Mouse (Mus musculus): ENCODE data around the gene Wscd1. TPM values are rescaled to one million over a fixed set of nuclear protein-coding genes. Genes with fewer than 3 reads are reported as not detected.

Gene Wscd1
- polyA plus RNA-seq, 1 experiment from 2014 or later = 3.1 TPM

- Histone ChIP-seq H3K4me3 (no peak overlapping the region), H3K4me1 (peaks cover 5% of the 10 kb centered on the region), H3K9me3 (no peaks in the 10 kb centered on the region), H3K27ac (no peak overlapping the region), H3K36me3 (no peaks in the 10 kb centered on the region), H3K27me3 (ENCODE audit: insufficient read depth, poor library complexity, severe bottlenecking) (peaks cover 55% of the 10 kb centered on the region)
- 58% methylated on average over 3 of the region's 3 CpGs for WGBS
- DNase-seq (ENCODE audit: low spot score) = no peak
Measured at GRCm38 (mm10) chr11:71756325-71756724, 6.6 kb downstream of the Wscd1 start.

DNA sequence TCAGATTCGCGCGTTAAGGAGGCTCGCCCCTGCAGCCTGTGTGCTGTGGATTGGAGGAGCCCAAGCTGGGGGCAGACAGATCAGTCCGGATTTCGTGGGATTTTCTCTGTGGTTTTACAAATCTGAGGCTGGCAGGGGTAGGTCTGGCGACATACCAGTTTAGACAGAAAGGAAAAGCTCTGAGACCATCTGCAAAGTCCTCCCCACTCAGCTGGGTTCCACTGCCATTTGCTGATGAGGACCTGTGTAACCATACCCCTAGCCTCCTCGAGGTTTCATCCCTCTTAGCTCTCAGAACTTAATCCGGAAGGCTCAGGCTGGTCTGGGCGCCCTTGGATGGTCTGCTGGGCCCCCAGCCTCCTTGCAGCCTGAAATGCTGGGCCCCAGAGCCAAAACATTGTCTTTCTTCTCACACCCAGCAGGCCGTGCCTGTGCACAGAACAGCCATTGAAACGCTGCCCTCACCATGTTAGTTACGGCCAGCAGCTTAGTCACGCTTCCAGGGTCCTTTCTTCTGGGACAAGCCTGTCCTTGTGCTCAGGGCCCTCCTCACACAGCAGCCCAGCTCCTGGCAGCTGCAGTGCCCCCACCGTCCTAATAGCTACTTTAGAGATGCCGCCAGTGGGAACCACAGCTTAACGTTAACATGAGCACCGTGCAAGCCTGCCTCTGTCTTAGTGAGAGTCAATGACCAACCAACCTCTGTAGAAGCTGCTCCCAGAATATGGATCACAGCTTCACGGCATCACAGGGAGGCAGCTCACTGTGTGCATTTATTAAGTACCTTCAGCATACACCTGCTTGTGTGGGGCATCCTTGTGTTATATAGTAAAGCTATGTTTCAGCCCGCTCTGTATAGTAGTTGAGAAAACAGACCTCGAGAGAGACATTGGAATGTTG lies 8.7 kb downstream of the Wscd1 start:
- no peaks in the 10 kb centered on the region for H3K9me3 ChIP-seq
- H3K36me3 ChIP-seq = no peaks in the 10 kb centered on the region
- H3K27ac ChIP-seq = no peak overlapping the region
- no peak for DNase-seq (ENCODE audit: low spot score)
- H3K4me1 ChIP-seq = no peaks in the 10 kb centered on the region
- no peak overlapping the region for H3K4me3 ChIP-seq
- WGBS = 44% methylated on average over 21 of the region's 21 CpGs
- peaks cover 33% of the 10 kb centered on the region for H3K27me3 ChIP-seq (ENCODE audit: insufficient read depth, poor library complexity, severe bottlenecking)

- peaks cover 23% of the 10 kb centered on the region; the same call in 1 of the 2 replicates for H3K27me3 ChIP-seq (ENCODE audit: insufficient read depth, poor library complexity, severe bottlenecking)
- no peak overlapping the region for H3K27ac ChIP-seq
- no peak overlapping the region for H3K4me3 ChIP-seq
- no peaks in the 10 kb centered on the region for H3K4me1 ChIP-seq
- H3K9me3 ChIP-seq = no peaks in the 10 kb centered on the region
- DNase-seq (ENCODE audit: low spot score) = no peak
- no peaks in the 10 kb centered on the region for H3K36me3 ChIP-seq
- WGBS = 71% methylated on average over 9 of the region's 9 CpGs
Measured at GRCm38 (mm10) chr11:71760991-71761390, 11.3 kb downstream of the Wscd1 start.

DNA sequence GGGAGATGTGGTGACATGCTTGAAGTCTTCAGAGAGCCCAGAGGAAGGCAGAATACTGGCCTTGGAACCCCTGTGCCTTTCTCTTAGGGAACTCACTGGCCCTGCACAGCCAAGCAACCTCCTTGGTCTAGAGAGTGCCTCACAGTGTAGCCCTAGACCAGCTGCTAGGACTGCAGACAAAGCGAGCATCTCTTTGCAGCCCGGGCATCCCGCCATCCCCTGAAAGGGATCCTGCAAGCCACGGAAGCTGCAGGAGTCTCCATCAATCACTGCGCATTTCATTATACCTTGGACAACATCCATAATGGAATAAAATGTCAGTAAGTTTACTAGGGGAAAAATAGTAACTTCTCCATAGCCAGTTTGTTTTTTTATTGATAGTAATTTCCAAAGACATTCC lies 13.4 kb downstream of the Wscd1 start:
- no peaks in the 10 kb centered on the region for H3K36me3 ChIP-seq
- H3K4me3 ChIP-seq = no peak overlapping the region
- 45% methylated on average over 5 of the region's 5 CpGs for WGBS
- no peaks in the 10 kb centered on the region for H3K4me1 ChIP-seq
- DNase-seq (ENCODE audit: low spot score) = no peak
- H3K27ac ChIP-seq = no peak overlapping the region
- peaks cover 14% of the 10 kb centered on the region; the same call in 1 of the 2 replicates for H3K27me3 ChIP-seq (ENCODE audit: insufficient read depth, poor library complexity, severe bottlenecking)
- no peaks in the 10 kb centered on the region for H3K9me3 ChIP-seq

DNA sequence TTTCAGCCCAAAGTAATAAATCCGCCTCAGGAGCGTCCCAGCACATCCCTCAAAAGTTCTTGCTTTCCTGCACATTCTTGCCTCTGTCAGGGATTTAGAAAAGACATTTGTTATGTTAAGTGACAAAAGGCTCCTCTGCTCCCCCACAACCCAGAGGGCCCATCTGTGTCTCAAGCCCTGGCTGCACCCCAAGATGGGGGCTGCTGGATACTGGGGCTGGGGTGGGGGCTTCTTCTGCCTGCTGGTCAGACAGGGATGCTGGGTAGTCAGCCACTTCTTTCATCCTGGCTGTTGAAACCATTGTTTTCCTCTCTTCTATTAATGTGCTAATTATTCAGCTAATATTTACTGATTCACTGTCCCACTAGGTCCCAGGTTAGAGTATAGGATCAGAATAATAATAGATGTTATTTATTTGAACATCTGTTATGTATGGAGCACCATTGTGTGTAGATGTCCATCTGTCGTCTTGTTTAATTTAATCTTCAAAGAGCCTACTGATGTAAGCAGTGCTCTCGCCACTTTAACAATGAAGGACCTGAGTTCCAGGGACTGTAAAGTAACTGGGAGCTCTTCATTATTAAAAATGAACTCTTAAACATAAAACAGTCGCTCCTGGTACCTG lies 14.0 kb downstream of the Wscd1 start:
- H3K27me3 ChIP-seq (ENCODE audit: insufficient read depth, poor library complexity, severe bottlenecking) = peaks cover 14% of the 10 kb centered on the region; the same call in 1 of the 2 replicates
- WGBS = 58% methylated on average over 5 of the region's 5 CpGs

GRCm38 (mm10) chr11:71764743-71765142 lies 15.0 kb downstream of the Wscd1 start:
- H3K36me3 ChIP-seq = no peaks in the 10 kb centered on the region
- DNase-seq (ENCODE audit: low spot score) = no peak
- H3K9me3 ChIP-seq = no peaks in the 10 kb centered on the region
- H3K27ac ChIP-seq = no peak overlapping the region
- H3K27me3 ChIP-seq (ENCODE audit: insufficient read depth, poor library complexity, severe bottlenecking) = peaks cover 9% of the 10 kb centered on the region; the same call in 1 of the 2 replicates
- H3K4me1 ChIP-seq = no peaks in the 10 kb centered on the region
- WGBS = 45% methylated on average over 2 of the region's 2 CpGs
- no peak overlapping the region for H3K4me3 ChIP-seq

More for the DNA sequence above, 14.0 kb downstream of the Wscd1 start:
- H3K4me3 ChIP-seq = no peak overlapping the region
- no peak for DNase-seq (ENCODE audit: low spot score)
- H3K9me3 ChIP-seq = no peaks in the 10 kb centered on the region
- no peak overlapping the region for H3K27ac ChIP-seq
- no peaks in the 10 kb centered on the region for H3K36me3 ChIP-seq
- H3K4me1 ChIP-seq = no peaks in the 10 kb centered on the region

- 0 out of 2 replicates have a peak, but pooled peaks cover 7% of the 10 kb centered on the region for H3K27me3 ChIP-seq (ENCODE audit: insufficient read depth, poor library complexity, severe bottlenecking)
- no peak overlapping the region for H3K4me3 ChIP-seq
- H3K9me3 ChIP-seq = no peaks in the 10 kb centered on the region
- WGBS = 40% methylated on average over 6 of the region's 6 CpGs
- no peaks in the 10 kb centered on the region for H3K36me3 ChIP-seq
- no peak for DNase-seq (ENCODE audit: low spot score)
- H3K27ac ChIP-seq = no peak overlapping the region
- H3K4me1 ChIP-seq = no peaks in the 10 kb centered on the region
Measured at GRCm38 (mm10) chr11:71765335-71765734, 15.6 kb downstream of the Wscd1 start.

DNA sequence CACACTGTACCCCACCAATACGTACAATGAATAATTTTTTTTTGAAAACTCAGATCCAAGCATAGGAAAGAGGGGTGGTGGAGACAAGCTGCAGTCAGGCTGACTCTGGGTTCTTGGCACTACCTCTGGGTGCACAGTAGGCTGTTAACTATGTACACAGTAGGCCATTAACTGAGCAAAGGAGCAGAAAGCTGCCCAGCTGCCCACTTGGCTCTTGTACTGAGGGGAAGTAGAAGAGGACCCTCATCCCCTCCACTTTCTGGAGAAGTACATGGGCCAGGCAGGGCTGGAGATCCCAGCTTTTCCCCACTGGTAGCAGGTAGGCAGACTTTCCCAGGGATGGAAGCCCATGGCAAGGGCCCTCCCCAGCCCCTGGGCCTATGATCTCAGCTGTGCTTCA lies 16.7 kb downstream of the Wscd1 start:
- H3K36me3 ChIP-seq = no peaks in the 10 kb centered on the region
- H3K27ac ChIP-seq = no peak overlapping the region
- 0 out of 2 replicates have a peak, but pooled peaks cover 13% of the 10 kb centered on the region for H3K27me3 ChIP-seq (ENCODE audit: insufficient read depth, poor library complexity, severe bottlenecking)
- H3K9me3 ChIP-seq = no peaks in the 10 kb centered on the region
- H3K4me3 ChIP-seq = no peak overlapping the region
- DNase-seq (ENCODE audit: low spot score) = no peak
- 86% methylated on average over 1 of the region's 1 CpGs for WGBS
- no peaks in the 10 kb centered on the region for H3K4me1 ChIP-seq

DNA sequence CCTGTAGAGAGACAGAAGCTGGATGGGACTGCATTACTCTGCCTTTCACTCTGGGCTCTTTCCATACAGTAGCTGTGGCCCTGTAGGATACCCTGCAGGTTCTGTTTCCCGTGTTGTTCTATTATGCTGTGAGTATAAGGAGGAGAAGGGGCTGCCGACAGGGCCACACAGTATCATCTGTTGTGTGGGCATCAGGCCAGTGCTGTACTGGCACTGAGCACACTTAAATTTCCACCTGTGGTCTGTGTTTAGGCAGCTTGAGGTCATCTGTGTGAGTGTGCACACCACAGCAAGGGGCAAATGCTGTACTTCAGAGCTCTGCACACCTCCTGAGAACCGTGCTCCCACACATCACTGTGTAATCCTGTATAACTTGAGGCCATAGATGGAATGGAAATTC lies 18.0 kb downstream of the Wscd1 start:
- Histone ChIP-seq H3K9me3 (no peaks in the 10 kb centered on the region), H3K27me3 (ENCODE audit: insufficient read depth, poor library complexity, severe bottlenecking) (0 out of 2 replicates have a peak, but pooled peaks cover 17% of the 10 kb centered on the region)
- 88% methylated on average over 3 of the region's 3 CpGs for WGBS

GRCm38 (mm10) chr11:71769744-71770143 lies 20.0 kb downstream of the Wscd1 start:
- Histone ChIP-seq H3K4me1 (peaks cover 18% of the 10 kb centered on the region), H3K36me3 (no peaks in the 10 kb centered on the region), H3K9me3 (no peaks in the 10 kb centered on the region), H3K27ac (no peak overlapping the region; the same call in 1 of the 2 replicates), H3K27me3 (ENCODE audit: insufficient read depth, poor library complexity, severe bottlenecking) (peaks cover 23% of the 10 kb centered on the region), H3K4me3 (no peak overlapping the region)
- no peak for DNase-seq (ENCODE audit: low spot score)
- WGBS = 59% methylated on average over 8 of the region's 8 CpGs

More for the DNA sequence above, 18.0 kb downstream of the Wscd1 start:
- Histone ChIP-seq H3K4me3 (no peak overlapping the region), H3K27ac (no peak overlapping the region), H3K36me3 (no peaks in the 10 kb centered on the region), H3K4me1 (peaks cover 8% of the 10 kb centered on the region)
- no peak for DNase-seq (ENCODE audit: low spot score)

DNA sequence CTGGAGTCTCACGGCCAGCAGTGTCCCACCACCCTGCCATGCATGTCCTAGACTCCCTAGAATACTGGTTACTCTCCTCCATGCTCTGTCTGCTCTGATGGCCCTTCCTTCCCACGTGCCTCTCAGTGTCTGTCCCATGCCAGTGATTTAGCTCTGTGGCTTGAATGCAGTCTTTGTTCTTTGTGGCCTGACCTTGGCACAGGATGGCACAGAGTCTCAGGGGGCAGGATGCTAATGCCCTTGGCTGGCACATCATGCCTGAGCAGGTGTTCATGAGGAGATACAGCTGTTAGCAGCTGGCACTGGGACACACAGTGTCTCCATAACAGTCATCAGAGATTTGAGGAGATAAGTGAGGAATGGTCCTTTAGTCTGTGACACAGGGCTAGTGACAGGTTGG lies 20.8 kb downstream of the Wscd1 start:
- no peaks in the 10 kb centered on the region for H3K36me3 ChIP-seq
- DNase-seq (ENCODE audit: low spot score) = no peak
- peaks cover 27% of the 10 kb centered on the region for H3K27me3 ChIP-seq (ENCODE audit: insufficient read depth, poor library complexity, severe bottlenecking)
- H3K4me3 ChIP-seq = no peak overlapping the region
- H3K4me1 ChIP-seq = peaks cover 18% of the 10 kb centered on the region
- WGBS = 75% methylated on average over 2 of the region's 2 CpGs
- H3K9me3 ChIP-seq = no peaks in the 10 kb centered on the region
- H3K27ac ChIP-seq = no peak overlapping the region

DNA sequence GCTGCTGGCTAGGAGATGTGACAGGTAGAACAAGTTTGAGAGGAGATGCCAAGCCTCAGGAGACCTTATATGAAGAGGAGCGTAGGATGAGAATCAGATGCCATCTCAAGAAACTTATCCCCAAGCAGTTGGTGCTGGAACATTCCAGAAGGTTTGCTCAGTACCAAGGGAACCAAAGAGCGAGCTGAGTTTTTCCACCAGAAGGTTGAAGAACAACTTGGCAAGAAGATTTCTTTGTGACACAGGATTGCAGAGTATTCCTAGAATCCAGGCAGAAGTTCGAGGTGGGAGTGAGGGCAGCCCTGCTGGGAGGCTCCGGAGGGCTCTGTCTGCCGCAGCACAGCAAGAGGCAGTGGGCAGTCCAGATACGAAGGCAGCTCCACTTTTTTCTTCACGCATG lies 21.4 kb downstream of the Wscd1 start:
- Histone ChIP-seq H3K36me3 (no peaks in the 10 kb centered on the region), H3K4me1 (peaks cover 18% of the 10 kb centered on the region), H3K9me3 (no peaks in the 10 kb centered on the region), H3K27me3 (ENCODE audit: insufficient read depth, poor library complexity, severe bottlenecking) (peaks cover 29% of the 10 kb centered on the region), H3K27ac (no peak overlapping the region), H3K4me3 (no peak overlapping the region)
- DNase-seq (ENCODE audit: low spot score) = no peak
- 78% methylated on average over 7 of the region's 7 CpGs for WGBS

- Histone ChIP-seq H3K36me3 (no peaks in the 10 kb centered on the region), H3K9me3 (no peaks in the 10 kb centered on the region), H3K27me3 (ENCODE audit: insufficient read depth, poor library complexity, severe bottlenecking) (peaks cover 29% of the 10 kb centered on the region), H3K27ac (no peak overlapping the region), H3K4me3 (no peak overlapping the region), H3K4me1 (peaks cover 18% of the 10 kb centered on the region)
- 67% methylated on average over 6 of the region's 6 CpGs for WGBS
- DNase-seq (ENCODE audit: low spot score) = no peak
Measured at GRCm38 (mm10) chr11:71772056-71772455, 22.3 kb downstream of the Wscd1 start.

All from heart, embryonic 10.5 days (tissue).